Mouse (Mus musculus) embryonic facial prominence, embryonic 11.5 days (tissue): ENCODE data around the gene Cd8b1. TPM values are rescaled to one million over a fixed set of nuclear protein-coding genes. Genes with fewer than 3 reads are reported as not detected.

Experiments
- ATAC-seq: fragments of 200-750 bp; cut with Nextera tagmentation; replicated peaks from 2 replicates; pipeline ENCODE4 v1.8.0; 2017; ENCODE audit warnings: low read depth; ENCODE audit not compliant: insufficient number of reproducible peaks, low FRiP score, low TSS enrichment
- DNase-seq: peaks from one replicate; pipeline ENCODE4 v3.0.0-alpha.2; 2015; ENCODE audit warnings: low spot score
- H3K27ac ChIP-seq: fragments of 300-500 bp; sonication (generic); replicated peaks from 2 replicates; pipeline ENCODE4 v1.5.1; 2014; ENCODE audit warnings: mild to moderate bottlenecking, low read depth, low read length, control low read depth
- H3K27me3 ChIP-seq: fragments of 300-500 bp; sonication (generic); 2 replicates; pipeline ENCODE4 v1.6.1; 2014; ENCODE audit warnings: mild to moderate bottlenecking, low read length, moderate library complexity, mixed read lengths; ENCODE audit not compliant: control insufficient read depth, insufficient read depth
- H3K36me3 ChIP-seq: fragments of 300-500 bp; sonication (generic); replicated peaks from 2 replicates; pipeline ENCODE4 v1.6.1; 2014; ENCODE audit warnings: low read depth, mild to moderate bottlenecking, low read length, moderate library complexity, mixed read lengths; ENCODE audit not compliant: control insufficient read depth, insufficient read depth
- H3K4me1 ChIP-seq: fragments of 300-500 bp; sonication (generic); 2 replicates; pipeline ENCODE4 v1.6.1; 2014; ENCODE audit warnings: low read length, mixed read lengths; ENCODE audit not compliant: control insufficient read depth, insufficient read depth
- H3K4me2 ChIP-seq: fragments of 300-500 bp; sonication (generic); 2 replicates; pipeline ENCODE4 v1.6.1; 2014; ENCODE audit warnings: low read depth, mild to moderate bottlenecking, control low read depth, low read length, moderate library complexity
- H3K4me3 ChIP-seq: fragments of 300-500 bp; sonication (generic); 2 replicates; pipeline ENCODE4 v1.5.1; 2014; ENCODE audit warnings: low read depth, low read length, control low read depth
- H3K9ac ChIP-seq: fragments of 300-500 bp; sonication (generic); replicated peaks from 2 replicates; pipeline ENCODE4 v1.6.1; 2014; ENCODE audit warnings: mild to moderate bottlenecking, control low read depth, low read length
- H3K9me3 ChIP-seq: fragments of 300-500 bp; sonication (generic); replicated peaks from 2 replicates; pipeline ENCODE4 v1.6.1; 2016; ENCODE audit warnings: mild to moderate bottlenecking, low read length, inconsistent platforms, mixed read lengths; ENCODE audit not compliant: control insufficient read depth
- WGBS: fragments of 180-500 bp; shearing (Covaris S2); extraction: QIAGEN DNeasy Blood & Tissue Kit; methylation state at CpG from one replicate; pipeline ENCODE4 v1.1.7; 2014; 5-methylcytosine and 5-hydroxymethylcytosine counted together
- polyA plus RNA-seq: library from polyadenylated mRNA; unstranded; fragments of >200 nt; fragmentation: Nextera tagmentation; extraction: Ambion mirVana; gene quantifications from 2 replicates; pipeline ENCODE4 v1.2.1, GENCODE M21; 2014

Cd8b1 gene
- polyA plus RNA-seq = not detected in 2 replicates

- H3K27me3 ChIP-seq = no peaks in the 10 kb centered on the region
- no peaks in the 10 kb centered on the region for H3K9me3 ChIP-seq
- DNase-seq = no peak
- H3K4me2 ChIP-seq = no peak within 1 kb of the TSS
- WGBS = 81% methylated on average over 7 of the region's 7 CpGs
- ATAC-seq = no peak
- H3K36me3 ChIP-seq = no peaks in the 10 kb centered on the region
- H3K4me3 ChIP-seq = no peak within 1 kb of the TSS
- H3K9ac ChIP-seq = no peak within 1 kb of the TSS
- no peak within 1 kb of the TSS for H3K27ac ChIP-seq
- H3K4me1 ChIP-seq = no peaks in the 10 kb centered on the region
Observed at GRCm38 (mm10) chr6:71322491-71322921, at the start of gene Cd8b1. Gene Cd8b1, plus strand, starts transcription at chr6:71322788.

GRCm38 (mm10) chr6:71273715-71274114 is 48.9 kb upstream of the Cd8b1 start:
- H3K9me3 ChIP-seq = no peaks in the 10 kb centered on the region
- 85% methylated on average over 1 of the region's 1 CpGs for WGBS
- ATAC-seq (no peak), DNase-seq (no peak)
- no peak overlapping the region for H3K4me2 ChIP-seq
- H3K4me3 ChIP-seq = no peak overlapping the region
- no peaks in the 10 kb centered on the region for H3K27me3 ChIP-seq
- no peaks in the 10 kb centered on the region for H3K36me3 ChIP-seq
- no peak overlapping the region for H3K9ac ChIP-seq
- H3K4me1 ChIP-seq = peaks cover 3% of the 10 kb centered on the region; the same call in 1 of the 2 replicates
- H3K27ac ChIP-seq = no peak overlapping the region

GRCm38 (mm10) chr6:71274621-71275020 is 48.0 kb upstream of the Cd8b1 start:
- DNase-seq = no peak
- H3K4me2 ChIP-seq = no peak overlapping the region
- no peak overlapping the region for H3K27ac ChIP-seq
- H3K9ac ChIP-seq = no peak overlapping the region
- no peaks in the 10 kb centered on the region for H3K27me3 ChIP-seq
- H3K9me3 ChIP-seq = no peaks in the 10 kb centered on the region
- H3K4me3 ChIP-seq = no peak overlapping the region
- H3K36me3 ChIP-seq = no peaks in the 10 kb centered on the region
- H3K4me1 ChIP-seq = peaks cover 3% of the 10 kb centered on the region; the same call in 1 of the 2 replicates
- WGBS = 84% methylated on average over 1 of the region's 1 CpGs
- no peak for ATAC-seq

- ATAC-seq (no peak), DNase-seq (no peak)
- Histone ChIP-seq H3K27ac (no peak overlapping the region), H3K4me3 (no peak overlapping the region), H3K9me3 (no peaks in the 10 kb centered on the region), H3K27me3 (no peaks in the 10 kb centered on the region), H3K4me1 (no peaks in the 10 kb centered on the region), H3K36me3 (no peaks in the 10 kb centered on the region), H3K9ac (no peak overlapping the region), H3K4me2 (no peak overlapping the region)
- WGBS = 88% methylated on average over 1 of the region's 1 CpGs
Observed at GRCm38 (mm10) chr6:71279418-71279817, 43.2 kb upstream of the Cd8b1 start.

GRCm38 (mm10) chr6:71293509-71293908 is 29.1 kb upstream of the Cd8b1 start:
- H3K9me3 ChIP-seq = no peaks in the 10 kb centered on the region
- no peak for ATAC-seq
- no peaks in the 10 kb centered on the region for H3K27me3 ChIP-seq
- no peak overlapping the region for H3K4me2 ChIP-seq
- H3K27ac ChIP-seq = no peak overlapping the region
- H3K36me3 ChIP-seq = no peaks in the 10 kb centered on the region
- no peak overlapping the region for H3K9ac ChIP-seq
- no peak for DNase-seq
- WGBS = 91% methylated on average over 14 of the region's 14 CpGs
- H3K4me1 ChIP-seq = no peaks in the 10 kb centered on the region
- no peak overlapping the region for H3K4me3 ChIP-seq

- H3K36me3 ChIP-seq = no peaks in the 10 kb centered on the region
- H3K4me1 ChIP-seq = no peaks in the 10 kb centered on the region
- no peaks in the 10 kb centered on the region for H3K27me3 ChIP-seq
- H3K9ac ChIP-seq = no peak overlapping the region
- H3K4me2 ChIP-seq = no peak overlapping the region
- no peak overlapping the region for H3K27ac ChIP-seq
- no peak overlapping the region for H3K4me3 ChIP-seq
- 73% methylated on average over 6 of the region's 6 CpGs for WGBS
- H3K9me3 ChIP-seq = no peaks in the 10 kb centered on the region
- ATAC-seq (no peak), DNase-seq (no peak)
Observed at GRCm38 (mm10) chr6:71295303-71295702, 27.3 kb upstream of the Cd8b1 start.

- WGBS = 65% methylated on average over 2 of the region's 2 CpGs
- Histone ChIP-seq H3K36me3 (no peaks in the 10 kb centered on the region), H3K4me2 (no peak overlapping the region), H3K9me3 (no peaks in the 10 kb centered on the region), H3K4me3 (no peak overlapping the region), H3K27ac (no peak overlapping the region), H3K4me1 (no peaks in the 10 kb centered on the region), H3K27me3 (no peaks in the 10 kb centered on the region), H3K9ac (no peak overlapping the region)
- ATAC-seq (no peak), DNase-seq (no peak)
Observed at GRCm38 (mm10) chr6:71298051-71298450, 24.5 kb upstream of the Cd8b1 start.

- peak; percentile 61 for DNase-seq
- H3K27ac ChIP-seq = no peak overlapping the region
- no peaks in the 10 kb centered on the region for H3K36me3 ChIP-seq
- no peak for ATAC-seq
- H3K9ac ChIP-seq = no peak overlapping the region
- no peak overlapping the region for H3K4me2 ChIP-seq
- H3K4me1 ChIP-seq = no peaks in the 10 kb centered on the region
- H3K4me3 ChIP-seq = no peak overlapping the region
- WGBS = 32% methylated on average over 3 of the region's 3 CpGs
- no peaks in the 10 kb centered on the region for H3K9me3 ChIP-seq
- H3K27me3 ChIP-seq = no peaks in the 10 kb centered on the region
Observed at GRCm38 (mm10) chr6:71298751-71299150, 23.8 kb upstream of the Cd8b1 start.
